Mouse (Mus musculus): Measurements from ENCODE around the gene Rhbdl1.

Gene Rhbdl1

DNA sequence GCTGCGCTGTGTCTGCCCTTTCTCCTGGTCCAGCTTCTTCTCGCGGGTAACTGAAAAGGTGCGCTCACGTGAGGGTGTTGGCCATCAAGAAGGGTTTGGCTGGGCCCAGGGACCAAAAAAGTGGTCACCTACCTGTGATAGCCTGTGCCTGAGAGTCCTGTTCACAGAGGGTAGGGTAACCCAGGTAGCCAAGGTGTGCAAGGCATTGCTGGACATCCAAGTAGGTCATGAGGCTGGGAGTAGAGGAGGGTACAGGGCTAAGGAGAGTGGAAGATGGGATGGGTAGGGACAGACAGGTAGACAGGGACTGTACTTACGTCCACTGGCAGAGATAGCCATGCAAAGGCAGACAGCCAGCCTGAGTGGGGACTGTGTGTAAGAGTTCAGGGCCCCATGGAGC, 3.4 kb upstream of the Rhbdl1 start:
- no peak for DNase-seq (ENCODE audit: low read depth, low spot score)

DNA sequence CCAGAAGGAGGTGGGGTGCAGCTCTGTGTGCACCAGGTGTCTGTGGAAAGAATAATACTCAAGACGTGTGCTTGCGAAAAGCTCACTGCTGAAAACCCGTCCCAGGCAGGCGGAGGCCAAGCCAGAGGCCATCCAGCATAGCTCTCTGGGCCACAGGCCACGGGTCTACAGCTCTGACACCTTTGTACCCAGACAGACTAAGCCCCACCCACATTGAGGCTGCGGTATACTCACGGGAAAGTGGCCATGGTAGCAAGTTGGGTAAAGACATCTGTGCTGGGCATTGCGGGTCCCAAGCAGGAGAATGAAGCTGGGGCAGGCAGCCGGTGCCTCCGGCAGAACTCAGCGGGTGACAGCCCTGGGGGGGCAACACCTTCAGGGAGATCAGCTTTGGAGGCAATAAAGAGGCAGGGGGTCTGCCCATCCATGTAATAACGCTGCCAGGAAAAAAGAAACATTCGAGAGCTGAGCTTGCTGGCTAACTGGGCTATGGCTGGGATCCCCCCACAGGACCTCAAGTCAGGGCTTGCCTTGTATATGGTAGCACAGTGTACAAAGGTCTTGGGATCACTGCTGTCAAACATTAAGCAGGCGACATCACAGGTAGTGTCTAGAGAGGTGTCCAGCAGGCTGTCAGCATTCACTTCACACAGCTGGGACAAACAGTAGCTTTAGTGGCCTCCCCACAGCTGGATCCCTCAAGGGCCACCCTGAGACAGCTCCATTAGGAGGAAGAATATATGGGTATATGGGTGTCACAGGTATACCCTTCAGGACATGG, 2.5 kb upstream of the Rhbdl1 start:
- no peak for DNase-seq (ENCODE audit: low read depth, low spot score)

DNA sequence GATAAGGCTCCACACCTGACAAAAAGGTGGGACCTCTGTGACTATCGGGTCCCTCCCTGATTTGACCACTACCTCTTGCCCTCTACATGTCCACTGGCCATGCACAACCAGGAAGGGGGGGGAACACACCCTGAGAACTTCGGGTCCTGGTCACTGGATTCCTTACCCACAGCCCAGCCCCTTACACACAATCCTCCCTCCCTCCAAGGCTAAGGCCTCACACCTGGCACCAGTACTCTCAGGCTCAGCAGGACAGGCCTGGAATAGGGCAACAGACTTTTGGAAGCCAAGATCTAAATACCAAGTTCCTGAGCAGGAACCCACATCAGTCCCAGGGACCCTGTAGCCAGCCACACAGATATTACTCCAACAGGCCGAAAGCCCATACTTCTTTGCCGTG, 1.8 kb upstream of the Rhbdl1 start:
- no peak for DNase-seq (ENCODE audit: low read depth, low spot score)

DNA sequence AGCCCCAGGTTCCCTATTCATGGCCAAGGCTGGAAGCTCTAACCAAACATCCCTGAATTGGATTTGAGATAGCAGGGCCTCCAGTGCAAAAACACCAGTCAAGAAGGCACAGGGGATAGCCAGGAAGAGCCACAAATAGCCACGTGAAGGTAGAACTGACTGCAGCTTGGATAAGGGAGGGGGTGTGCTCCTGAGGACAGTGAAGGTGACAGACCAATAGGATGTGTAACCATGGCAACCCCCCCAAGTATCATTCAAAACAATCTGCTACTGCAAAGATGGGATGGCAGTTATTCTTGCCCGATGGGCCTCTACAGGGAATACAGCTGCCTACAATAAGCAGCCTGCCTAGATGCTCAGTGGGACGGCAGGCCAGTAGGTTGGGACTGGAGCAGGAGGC, 438 bp upstream of the Rhbdl1 start:
- no peak for DNase-seq (ENCODE audit: low read depth, low spot score)

DNA sequence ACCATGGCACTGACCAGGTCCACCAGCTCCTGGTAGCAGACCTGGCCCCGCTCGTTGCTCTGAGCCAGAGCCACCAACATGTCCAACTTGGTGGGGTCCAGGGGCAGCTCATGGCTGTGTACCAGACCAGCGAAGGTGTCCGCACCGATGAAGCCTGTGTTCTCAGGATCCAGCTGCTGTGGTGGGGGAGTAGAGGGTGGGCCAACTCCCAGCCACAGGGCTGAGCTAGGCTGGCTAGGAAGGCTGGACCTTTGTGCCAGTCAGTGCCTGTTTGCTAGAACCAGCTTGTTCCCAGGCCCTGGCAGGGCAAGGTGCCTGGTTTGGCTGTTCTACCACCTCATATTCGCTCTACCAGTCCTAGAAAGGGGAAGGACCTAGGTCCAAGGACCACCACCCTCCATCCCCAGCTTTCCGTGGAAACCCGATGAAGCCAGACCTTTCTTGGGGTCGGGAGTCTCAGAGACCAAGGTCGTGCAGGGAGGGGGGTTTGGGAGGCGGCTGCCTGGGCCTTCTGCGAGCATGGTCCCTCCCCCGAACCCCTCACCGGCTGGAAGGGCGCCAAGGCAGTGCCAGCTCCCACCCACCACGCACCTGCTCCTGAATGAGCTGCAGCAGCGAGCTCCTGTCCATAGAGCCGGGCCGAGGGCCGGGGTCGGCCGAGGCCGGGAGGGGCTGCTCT, 559 bp downstream of the Rhbdl1 start:
- no peak for DNase-seq (ENCODE audit: low read depth, low spot score)

DNA sequence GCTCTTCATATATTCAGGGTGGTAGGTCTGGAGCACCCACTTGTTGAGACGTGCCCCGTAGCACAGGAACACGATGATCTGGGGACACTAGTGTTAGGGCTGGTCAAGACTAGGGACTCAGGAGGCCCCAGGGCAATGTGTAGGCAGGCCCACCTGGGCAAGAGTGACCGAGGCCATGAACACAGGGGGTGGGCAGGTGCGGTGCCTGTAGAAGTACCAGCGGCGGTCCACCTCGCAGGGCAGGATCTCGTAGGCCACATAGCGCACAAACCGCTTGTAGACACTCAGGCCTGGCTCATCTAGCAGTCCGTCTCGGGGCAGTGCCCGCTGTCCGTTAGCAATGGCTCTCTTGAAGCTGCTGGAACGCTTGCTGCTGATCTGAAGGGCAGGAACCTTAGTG, 1.3 kb downstream of the Rhbdl1 start:
- DNase-seq (ENCODE audit: low read depth, low spot score), result no peak

DNA sequence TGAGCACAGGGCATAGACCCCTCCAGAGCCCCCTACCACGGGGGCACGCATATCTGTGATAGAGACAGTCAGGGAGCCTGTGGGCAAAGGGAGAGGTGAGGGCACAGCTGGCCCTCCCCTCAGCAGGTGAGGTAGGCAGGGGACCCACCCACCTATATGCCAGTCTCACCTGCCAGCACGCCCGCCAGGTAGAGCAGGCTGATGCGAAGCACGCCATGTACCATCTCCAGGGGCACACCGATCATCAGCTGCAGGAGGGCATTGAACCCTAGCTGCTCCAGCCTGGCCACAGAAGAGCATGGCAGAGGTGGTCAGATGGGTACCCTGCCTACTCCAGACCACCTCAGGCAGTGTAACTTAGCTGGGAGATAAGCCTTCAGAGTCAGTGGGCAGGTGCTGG, 1.8 kb downstream of the Rhbdl1 start:
- no peak for DNase-seq (ENCODE audit: low read depth, low spot score)

DNA sequence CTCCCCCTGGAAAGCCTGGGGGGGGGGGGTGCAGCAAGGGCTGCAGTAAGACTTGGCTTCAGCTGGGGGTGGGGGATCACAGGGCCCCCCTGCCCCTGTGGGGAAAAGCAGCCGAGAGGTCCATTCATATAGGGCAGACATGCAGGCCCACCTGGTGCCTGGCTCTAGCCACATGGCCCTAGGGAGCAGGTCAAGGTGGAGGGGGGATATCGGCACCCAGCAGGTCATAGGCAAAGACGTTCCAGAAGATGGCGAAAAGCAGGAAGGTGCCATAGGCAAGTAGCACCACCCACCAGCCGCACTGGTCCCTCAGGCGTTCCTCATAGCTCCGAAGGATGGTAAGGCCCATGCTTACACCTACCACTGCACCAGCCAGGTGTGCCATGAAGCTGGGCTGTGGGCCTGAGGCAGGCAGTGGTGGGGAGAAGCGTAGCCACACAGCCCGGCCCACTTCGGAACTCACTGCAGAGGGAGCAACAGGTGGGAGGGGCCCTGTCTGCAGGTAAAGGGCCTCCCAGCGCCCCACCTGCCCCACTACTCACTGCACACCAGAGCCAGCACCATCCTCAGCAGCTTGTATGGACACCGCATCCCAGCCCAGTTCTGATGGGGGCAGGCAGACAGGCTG, 2.4 kb downstream of the Rhbdl1 start:
- DNase-seq (ENCODE audit: low read depth, low spot score), result no peak

DNA sequence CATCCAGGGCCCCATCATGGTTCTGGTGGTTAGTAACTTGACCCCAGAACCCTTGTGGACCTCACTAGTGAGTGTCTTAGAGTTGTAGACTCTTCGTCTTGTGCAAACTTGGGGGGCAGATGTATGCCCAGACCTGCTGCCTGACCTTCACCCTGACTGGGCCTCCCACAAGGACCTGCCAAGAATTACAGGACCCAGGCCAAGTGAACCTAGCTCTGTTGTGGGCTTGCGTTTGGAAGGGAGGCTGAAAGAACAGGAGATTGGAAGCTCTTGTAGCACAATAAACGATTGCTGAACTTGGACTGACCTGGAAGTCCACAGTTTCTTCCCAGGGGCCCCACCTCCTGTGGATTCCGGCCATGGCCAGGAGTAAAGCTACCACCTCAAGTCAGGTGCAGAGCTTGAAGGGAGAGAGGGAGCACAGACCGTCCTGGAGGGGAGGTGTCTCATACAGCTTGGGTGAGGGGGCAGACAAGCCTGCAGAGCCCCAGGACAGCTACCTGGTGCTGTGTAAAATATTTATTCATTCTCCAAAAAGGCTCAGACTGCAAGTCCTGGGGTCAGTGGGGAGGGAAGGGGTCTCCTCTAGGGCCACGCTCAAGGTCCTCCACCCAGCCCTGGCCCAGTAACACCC, 3.0 kb downstream of the Rhbdl1 start:
- no peak for DNase-seq (ENCODE audit: low read depth, low spot score)

DNA sequence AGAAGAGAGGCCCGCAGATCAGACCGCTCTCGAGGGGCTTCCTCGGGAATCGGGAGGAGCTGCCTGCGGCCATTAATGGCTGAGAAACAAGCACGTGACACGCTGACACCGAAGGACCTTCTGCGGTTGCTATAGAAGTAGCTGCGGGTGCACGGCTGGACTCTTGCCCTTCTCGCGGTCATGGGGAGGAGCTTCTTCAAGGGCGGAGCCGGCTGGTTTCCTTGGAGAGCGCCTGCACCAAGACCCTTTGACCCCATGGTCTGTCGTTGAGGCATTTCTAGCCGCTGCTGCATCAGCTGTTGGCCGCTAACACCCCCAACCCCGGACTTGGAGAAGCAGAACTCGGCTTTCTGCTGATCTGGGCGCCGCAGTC, 3.8 kb downstream of the Rhbdl1 start, which contains the start of gene Stub1:
Stub1 (minus strand) TSS at position 114 of the 373 bp plus-strand sequence.
- no peak for DNase-seq (ENCODE audit: low read depth, low spot score)

DNA sequence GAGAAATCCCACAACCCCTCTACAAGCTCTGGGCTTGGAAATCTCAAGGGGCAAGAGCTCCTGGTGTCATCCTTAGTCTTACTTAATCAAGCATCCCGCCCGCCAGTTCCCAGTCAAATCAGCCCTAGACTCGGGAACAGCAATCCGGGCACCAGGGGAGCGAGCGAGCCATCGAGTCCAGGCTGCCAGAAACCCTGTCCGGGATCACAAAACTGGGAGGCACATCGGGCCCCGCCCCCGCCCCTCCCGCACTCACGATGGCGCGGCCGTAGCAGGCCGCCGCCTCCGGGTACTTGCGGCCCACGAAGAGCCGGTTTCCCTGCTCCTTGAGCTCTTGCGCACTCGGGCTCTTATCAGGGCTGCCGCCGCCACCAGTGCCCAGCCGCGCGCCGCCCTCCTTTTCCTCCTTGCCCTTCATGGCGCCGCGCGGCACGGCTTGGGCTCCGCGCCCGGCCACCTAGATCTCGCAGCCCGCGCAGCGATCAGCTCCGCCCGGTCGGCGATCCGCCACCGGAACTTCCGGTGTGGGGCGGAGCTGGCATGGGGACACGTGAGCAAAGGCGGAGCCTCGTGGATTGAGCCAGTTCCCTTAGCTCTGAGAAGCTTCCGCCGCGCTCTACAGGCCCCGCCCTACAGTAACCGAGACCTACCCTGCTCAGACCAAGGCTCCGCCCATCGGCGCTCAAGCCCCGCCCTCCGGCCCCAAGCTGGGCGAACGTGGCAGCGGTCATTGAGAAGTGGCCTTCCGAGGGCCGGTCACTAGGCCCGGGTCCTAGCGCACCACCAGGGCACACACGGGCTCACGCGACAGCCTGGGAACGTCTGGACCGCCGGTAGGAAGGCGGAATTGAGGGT, 4.4 kb downstream of the Rhbdl1 start:
- peak; percentile 98 for DNase-seq (ENCODE audit: low read depth, low spot score)

DNA sequence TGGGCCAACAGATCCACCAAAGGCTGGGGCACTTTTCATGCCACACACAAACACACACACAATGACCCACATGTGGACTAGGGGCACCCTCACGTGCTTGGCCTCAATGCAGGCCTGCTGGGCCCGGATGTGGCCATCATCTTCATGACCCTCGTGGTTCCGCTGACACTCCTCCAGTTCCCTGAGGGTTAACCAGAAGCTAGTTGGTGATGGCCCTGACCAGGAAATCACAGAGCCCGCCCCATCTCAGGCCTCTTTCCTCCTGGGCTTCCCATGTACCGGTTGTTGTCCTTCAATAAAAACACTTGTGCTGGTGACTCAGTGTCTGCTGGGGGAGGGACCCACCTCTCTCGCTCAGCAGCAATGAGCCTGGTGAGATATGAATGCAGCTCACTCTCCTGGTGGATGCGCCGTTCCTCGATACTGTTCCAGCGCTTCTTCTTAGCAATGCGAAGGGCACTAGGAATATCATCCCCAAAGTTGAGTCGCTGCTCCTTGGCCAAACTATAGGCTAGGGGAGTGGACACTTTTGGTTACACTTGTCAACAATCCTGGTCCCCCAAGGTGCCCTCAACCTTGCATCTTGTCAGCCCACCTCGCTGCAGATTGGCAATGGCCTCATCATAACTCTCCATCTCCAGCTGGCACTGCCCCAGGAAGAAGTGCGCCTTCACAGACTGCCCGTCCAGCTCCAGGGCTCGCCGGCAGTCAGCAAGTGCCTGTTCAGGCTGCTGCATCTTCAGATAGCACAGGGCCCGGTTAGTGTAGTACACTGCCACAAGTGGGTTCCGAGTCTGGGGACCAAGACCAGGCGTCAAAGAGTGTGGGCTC, 5.4 kb downstream of the Rhbdl1 start:
- DNase-seq (ENCODE audit: low read depth, low spot score), result no peak

DNA sequence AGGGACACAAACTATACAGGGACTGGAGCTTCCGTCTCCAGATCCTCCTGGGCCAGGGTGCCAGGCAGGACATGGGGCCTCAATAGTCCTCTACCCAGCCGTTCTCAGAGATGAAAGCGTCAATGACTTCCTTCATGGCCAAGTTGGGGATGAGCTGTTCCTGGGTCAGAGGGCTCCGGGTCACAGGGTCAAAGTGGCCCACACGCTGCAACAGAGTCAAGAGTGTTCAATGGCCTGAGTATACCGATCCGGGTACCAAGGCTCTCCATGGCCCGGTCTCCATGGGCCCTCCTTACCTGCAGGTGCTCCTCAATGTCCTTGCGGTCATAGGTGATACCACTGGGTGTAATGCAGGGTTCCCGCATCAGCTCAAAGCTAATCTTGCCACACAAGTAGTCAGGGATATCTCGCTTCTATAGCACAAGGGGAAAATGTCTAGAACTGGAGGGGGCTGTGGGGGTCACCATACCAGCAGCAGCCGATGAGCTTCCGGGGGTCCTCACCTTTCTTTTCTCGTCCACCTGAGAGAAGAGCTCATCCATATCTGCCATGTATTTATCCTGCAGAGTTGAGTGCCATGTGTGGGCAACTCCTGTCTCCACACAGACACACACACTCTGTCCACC, 6.2 kb downstream of the Rhbdl1 start:
- no peak for DNase-seq (ENCODE audit: low read depth, low spot score)

DNA sequence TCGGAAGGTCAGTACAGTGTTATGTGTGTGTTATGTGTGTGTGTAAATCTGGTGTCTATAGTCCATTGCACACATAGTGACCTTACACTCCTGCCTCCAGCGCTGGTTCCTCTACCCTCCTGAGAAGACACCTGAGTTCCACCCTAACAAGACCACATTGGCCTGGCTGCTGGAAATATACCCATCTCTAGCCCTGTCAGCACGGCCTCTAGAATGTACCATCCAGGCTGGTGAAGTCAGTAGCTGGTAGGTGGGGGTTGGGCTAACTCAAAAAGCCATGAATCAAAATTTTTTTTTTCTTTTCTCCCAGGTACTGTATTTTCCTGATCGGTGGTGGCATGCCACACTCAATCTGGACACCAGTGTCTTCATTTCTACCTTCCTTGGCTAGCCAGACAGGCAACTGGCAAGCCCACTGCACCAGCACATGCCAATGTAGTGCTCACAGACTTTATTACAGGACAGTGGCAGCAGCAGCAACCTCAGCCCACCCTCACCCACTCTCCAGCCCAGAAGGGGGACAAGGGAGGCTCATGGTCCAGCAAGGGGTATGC, 6.8 kb downstream of the Rhbdl1 start:
- DNase-seq (ENCODE audit: low read depth, low spot score), result no peak

DNA sequence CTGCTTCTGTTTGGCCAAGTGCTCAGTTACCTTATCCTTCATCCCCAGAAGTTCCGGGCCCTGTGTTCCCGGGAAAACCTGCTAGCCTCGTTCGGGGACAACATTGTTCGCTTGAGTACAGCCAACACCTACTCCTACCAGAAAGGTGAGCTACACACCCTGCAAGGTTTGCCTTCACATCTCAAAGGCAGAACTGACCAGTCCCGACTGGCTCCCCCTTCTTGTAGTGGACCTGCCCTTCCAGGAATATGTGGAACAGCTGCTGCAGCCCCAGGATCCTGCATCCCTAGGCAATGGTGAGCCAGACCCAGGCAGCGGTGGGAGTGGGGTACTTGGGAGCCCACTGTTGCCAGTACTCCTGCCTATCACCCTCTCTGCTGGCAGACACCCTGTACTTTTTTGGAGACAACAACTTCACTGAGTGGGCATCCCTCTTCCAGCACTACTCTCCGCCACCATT, 7.5 kb downstream of the Rhbdl1 start:
- no peak for DNase-seq (ENCODE audit: low read depth, low spot score)

DNA sequence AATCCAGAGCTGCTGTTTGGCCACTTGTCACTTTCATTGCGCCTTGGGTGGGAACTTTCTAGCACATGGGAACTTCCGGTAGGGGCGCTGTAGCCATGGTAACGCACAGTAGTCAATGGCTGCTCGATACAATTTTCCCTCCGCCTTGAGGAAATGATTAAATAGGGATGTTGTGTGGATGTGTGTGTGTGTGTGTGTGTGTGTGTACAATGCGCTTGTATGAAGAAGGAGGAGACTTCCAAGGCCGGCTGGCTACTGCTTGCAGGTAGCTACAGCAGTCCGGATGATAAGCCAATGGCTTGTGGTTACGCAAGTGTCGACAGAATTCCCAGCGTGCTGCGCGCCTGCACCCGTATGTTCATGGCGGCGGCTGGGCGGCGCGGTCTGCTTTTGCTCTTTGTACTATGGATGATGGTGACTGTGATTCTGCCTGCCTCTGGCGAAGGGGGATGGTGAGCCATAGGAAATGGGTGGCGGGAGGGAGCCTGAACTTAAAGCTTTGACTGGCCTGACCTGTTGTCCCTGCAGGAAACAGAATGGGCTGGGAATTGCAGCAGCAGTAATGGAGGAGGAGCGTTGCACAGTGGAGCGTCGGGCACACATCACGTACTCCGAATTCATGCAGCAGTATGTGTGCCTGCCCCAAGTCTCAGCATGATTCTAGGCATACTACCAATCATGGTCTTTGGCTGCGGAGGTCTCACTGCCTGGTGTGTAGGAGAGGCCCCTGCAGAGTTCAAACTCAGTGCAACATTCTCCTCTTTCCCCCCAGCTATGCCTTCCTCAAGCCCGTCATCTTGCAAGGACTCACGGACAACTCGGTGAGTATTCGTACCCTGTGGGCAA, 8.2 kb downstream of the Rhbdl1 start, which contains the start of gene Jmjd8:
Jmjd8 (plus strand) TSS at position 156 of the 846 bp plus-strand sequence.
- DNase-seq (ENCODE audit: low read depth, low spot score), result peak; percentile 67

DNA sequence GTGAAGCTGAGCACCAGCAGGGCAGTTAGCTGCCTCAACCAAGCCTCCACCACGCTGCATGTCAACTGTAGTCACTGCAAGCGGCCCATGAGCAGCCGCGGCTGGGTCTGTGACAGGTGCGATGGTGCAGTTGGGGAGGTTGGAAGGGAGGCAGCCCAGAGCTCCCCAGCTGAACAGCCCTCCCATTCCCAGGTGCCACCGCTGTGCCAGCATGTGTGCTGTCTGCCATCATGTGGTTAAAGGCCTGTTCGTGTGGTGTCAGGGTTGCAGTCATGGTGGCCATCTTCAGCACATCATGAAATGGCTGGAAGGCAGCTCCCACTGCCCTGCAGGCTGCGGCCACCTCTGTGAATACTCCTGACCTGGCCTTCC, 8.9 kb downstream of the Rhbdl1 start:
- no peak for DNase-seq (ENCODE audit: low read depth, low spot score)

DNA sequence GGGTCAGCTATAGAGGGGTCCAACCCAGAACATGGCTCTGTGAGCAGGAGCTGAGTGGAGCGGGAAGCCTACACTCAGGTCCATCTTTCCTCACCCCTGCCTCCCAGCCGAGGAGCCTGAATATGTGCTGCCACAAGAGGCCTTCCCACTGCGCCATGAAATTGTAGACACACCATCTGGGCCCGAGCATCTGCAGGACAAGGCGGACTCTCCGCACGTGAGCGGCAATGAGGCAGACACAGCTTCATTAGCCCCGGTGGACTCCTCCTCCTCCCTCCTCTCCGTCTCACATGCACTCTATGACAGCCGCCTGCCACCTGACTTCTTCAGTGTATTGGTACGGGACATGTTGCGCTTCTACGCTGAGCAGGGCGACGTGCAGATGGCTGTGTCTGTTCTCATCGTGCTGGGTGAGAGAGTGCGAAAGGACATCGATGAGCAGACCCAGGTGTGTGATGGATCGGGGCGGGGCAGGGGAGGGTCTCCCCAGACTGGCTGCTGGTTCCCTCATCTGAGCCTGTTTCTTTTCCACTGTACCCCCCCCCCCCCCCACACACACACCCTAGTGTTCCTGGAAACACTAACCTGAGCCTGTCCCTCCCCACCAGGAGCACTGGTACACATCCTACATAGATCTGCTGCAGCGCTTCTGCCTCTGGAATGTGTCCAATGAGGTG, 9.4 kb downstream of the Rhbdl1 start:
- no peak for DNase-seq (ENCODE audit: low read depth, low spot score)

Measured in retina, postnatal 7 days (tissue).